Mouse (Mus musculus): ENCODE measurements around the gene Pdxp.
A peak's percentile ranks its signal among the peaks of the same experiment; 100 is the strongest.

The Pdxp gene

GRCm38 (mm10) chr15:78928539-78928938, 14.8 kb downstream of the Pdxp start:
- DNase-seq: no peak

- DNase-seq: no peak
These were observed 16.5 kb downstream of the Pdxp start for GRCm38 (mm10) chr15:78930192-78930706.

GRCm38 (mm10) chr15:78930801-78931426, 17.2 kb downstream of the Pdxp start:
- DNase-seq: no peak

- peak; percentile 62 to 74 for DNase-seq
These were observed 17.9 kb downstream of the Pdxp start for GRCm38 (mm10) chr15:78931577-78931976.

GRCm38 (mm10) chr15:78934784-78935320, 21.1 kb downstream of the Pdxp start, which contains the start of gene Nol12:
Nol12 (plus strand) TSS chr15:78934933.
- DNase-seq: peak; percentile 83 to 89

GRCm38 (mm10) chr15:78936403-78936802, 22.7 kb downstream of the Pdxp start:
- DNase-seq: no peak

GRCm38 (mm10) chr15:78937311-78937710, 23.6 kb downstream of the Pdxp start:
- no peak for DNase-seq

GRCm38 (mm10) chr15:78937963-78938362, 24.2 kb downstream of the Pdxp start:
- DNase-seq: no peak

- no peak for DNase-seq
These were observed 26.6 kb downstream of the Pdxp start for GRCm38 (mm10) chr15:78940325-78940724.

GRCm38 (mm10) chr15:78942663-78943062, 28.9 kb downstream of the Pdxp start:
- DNase-seq: peak; percentile 88 to 91

GRCm38 (mm10) chr15:78946232-78946631, 32.5 kb downstream of the Pdxp start:
- no peak for DNase-seq

- DNase-seq: peak; percentile 88 to 94
These were observed 33.9 kb downstream of the Pdxp start, which contains the start of gene Triobp for GRCm38 (mm10) chr15:78947657-78948056. Triobp (plus strand) TSS chr15:78947724.

- no peak for DNase-seq
These were observed 34.5 kb downstream of the Pdxp start for GRCm38 (mm10) chr15:78948152-78948725.

GRCm38 (mm10) chr15:78948883-78949282, 35.2 kb downstream of the Pdxp start:
- no peak for DNase-seq

GRCm38 (mm10) chr15:78955663-78956062, 41.9 kb downstream of the Pdxp start:
- DNase-seq: no peak

GRCm38 (mm10) chr15:78956351-78956750, 42.6 kb downstream of the Pdxp start:
- DNase-seq: no peak

GRCm38 (mm10) chr15:78957021-78957420, 43.3 kb downstream of the Pdxp start:
- DNase-seq: no peak

GRCm38 (mm10) chr15:78959537-78959936, 45.8 kb downstream of the Pdxp start:
- no peak for DNase-seq

- DNase-seq: no peak
These were observed 46.4 kb downstream of the Pdxp start for GRCm38 (mm10) chr15:78960088-78960487.

- DNase-seq: peak; percentile 86 to 91
These were observed 49.2 kb downstream of the Pdxp start for GRCm38 (mm10) chr15:78962885-78963284.
